Mouse (Mus musculus): ENCODE measurements around the gene Ppp1r12b. TPM values are rescaled to one million over a fixed set of nuclear protein-coding genes. Genes with fewer than 3 reads are reported as not detected.
A peak's percentile ranks its signal among the peaks of the same experiment; 100 is the strongest.

Ppp1r12b gene
- total RNA-seq, 1 experiment: 5.4 TPM

DNA sequence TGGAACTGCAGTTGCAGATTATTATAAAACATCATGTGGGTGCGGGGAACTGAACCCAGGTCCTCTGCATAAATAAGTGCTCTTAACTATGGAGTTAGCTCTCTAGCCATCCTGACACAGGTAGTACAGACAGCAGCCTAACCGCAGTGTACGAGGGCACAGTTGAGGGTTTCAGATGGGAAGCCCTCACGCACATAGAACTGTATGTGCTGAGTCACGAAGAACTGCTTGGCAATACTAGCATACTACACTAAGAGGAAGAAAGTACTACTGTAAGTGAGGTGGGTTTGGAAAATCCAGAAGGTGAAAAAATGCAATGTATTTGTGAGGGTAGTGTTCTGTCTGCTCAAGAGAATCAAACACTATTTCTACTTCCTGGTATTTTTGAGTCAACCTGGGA lies 185.4 kb downstream of the Ppp1r12b start:
- Histone ChIP-seq H3K9ac (ENCODE audit: insufficient read depth, low read depth, low read length, poor library complexity, severe bottlenecking) (no peak overlapping the region), H3K4me1 (ENCODE audit: control insufficient read depth in 2 of 2, insufficient read depth in 2 of 2, low read length in 2 of 2, poor library complexity in 1 of 2) (no peaks in the 10 kb centered on the region; a peak in 1 of 4 replicates), H3K4me3 (ENCODE audit: insufficient read depth in 1 of 2, low read depth in 1 of 2, low read length in 2 of 2, poor library complexity in 1 of 2, severe bottlenecking in 1 of 2) (no peak overlapping the region), H3K36me3 (ENCODE audit: control insufficient read depth, insufficient read depth, low read length, poor library complexity, severe bottlenecking) (no peaks in the 10 kb centered on the region), H3K9me3 (ENCODE audit: control insufficient read depth, insufficient read depth, low read depth, low read length) (no peaks in the 10 kb centered on the region), H3K27ac (ENCODE audit: insufficient read depth, low read depth, low read length, poor library complexity, severe bottlenecking) (no peak overlapping the region)
- DNase-seq (ENCODE audit: low read depth, low spot score): no peak
- in situ Hi-C loops (cut with MboI; ENCODE audit: low sequenced_read_pairs in 2 of 2, unreplicated experiment in 2 of 2): no loop called here
- TF ChIP-seq ZNF384 (IDR thresholded peaks at IDR 0.05; ENCODE audit: low read depth, low read length) (no peak), ZC3H11A (IDR thresholded peaks at IDR 0.05; ENCODE audit: borderline replicate concordance, low read depth, low read length) (0 out of 2 replicates have a peak, but pooled peaks have one; percentile 1), MAFK (IDR thresholded peaks at IDR 0.05; ENCODE audit: insufficient read depth, low read depth, low read length) (no peak)

DNA sequence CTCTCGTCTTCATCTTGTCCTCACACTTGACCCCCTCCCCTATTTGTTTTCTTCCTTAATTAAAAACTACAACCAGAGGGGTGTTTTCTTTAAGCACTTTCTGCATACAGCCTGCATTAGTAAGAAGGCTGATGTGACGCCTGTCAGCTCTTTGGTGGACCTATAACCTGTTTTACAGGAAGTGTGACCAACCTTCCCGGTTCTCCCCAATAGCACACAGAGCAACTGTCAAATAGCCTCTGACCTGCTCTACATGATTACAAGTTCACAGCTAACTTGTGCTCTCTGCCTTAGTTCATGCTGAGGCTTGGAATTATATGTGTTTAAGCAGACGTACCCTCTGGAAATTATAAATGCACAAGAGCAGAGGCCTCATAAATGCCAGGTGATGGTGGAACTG lies 189.3 kb downstream of the Ppp1r12b start:
- no peak for DNase-seq (ENCODE audit: low read depth, low spot score)
- in situ Hi-C loops (cut with MboI; ENCODE audit: low sequenced_read_pairs in 2 of 2, unreplicated experiment in 2 of 2): no loop called here
- TF ChIP-seq MAFK (IDR thresholded peaks at IDR 0.05; ENCODE audit: insufficient read depth, low read depth, low read length): no peak
- no peak for TF ChIP-seq HCFC1 (IDR thresholded peaks at IDR 0.05; ENCODE audit: borderline replicate concordance, insufficient read depth, low read length)
- no peak for TF ChIP-seq ZC3H11A (IDR thresholded peaks at IDR 0.05; ENCODE audit: borderline replicate concordance, low read depth, low read length)
- TF ChIP-seq ZNF384 (IDR thresholded peaks at IDR 0.05; ENCODE audit: low read depth, low read length): no peak
- no peak for TF ChIP-seq CHD2 (IDR thresholded peaks at IDR 0.05; ENCODE audit: low read depth, low read length)

DNA sequence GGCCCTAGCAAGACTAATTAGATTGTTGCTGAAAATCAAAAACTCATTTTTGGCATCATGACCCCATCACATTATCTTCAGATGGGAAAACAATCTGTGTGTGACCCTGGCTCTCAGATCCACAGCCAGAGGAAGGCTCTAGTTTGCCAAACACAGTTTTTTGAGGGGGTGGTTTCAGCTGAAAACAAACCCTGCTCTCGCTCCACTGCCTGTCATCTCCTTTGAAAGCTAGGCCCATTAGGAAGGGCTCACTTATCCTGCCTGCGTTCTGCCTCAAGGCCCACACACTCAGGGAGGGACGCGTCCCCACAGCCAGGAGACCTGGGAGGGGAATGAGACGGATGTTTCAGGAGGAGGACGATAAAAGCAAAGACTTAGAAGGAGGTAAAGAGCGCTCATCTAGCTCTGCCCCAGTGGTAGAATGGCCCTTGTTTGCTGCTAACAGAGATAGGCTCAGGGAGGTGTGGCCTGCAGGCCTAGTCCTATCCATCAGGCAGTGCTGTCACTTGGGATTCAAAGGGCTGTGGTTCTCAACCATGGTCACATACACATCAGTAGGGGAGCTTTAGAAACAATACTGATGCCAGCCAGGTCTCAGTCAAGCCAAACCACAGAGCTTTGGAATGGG lies 190.8 kb downstream of the Ppp1r12b start:
- Histone ChIP-seq H3K4me3 (ENCODE audit: insufficient read depth in 1 of 2, low read depth in 1 of 2, low read length in 2 of 2, poor library complexity in 1 of 2, severe bottlenecking in 1 of 2) (no peak overlapping the region), H3K27ac (ENCODE audit: insufficient read depth, low read depth, low read length, poor library complexity, severe bottlenecking) (no peak overlapping the region), H3K9ac (ENCODE audit: insufficient read depth, low read depth, low read length, poor library complexity, severe bottlenecking) (no peak overlapping the region), H3K9me3 (ENCODE audit: control insufficient read depth, insufficient read depth, low read depth, low read length) (no peaks in the 10 kb centered on the region), H3K36me3 (ENCODE audit: control insufficient read depth, insufficient read depth, low read length, poor library complexity, severe bottlenecking) (no peaks in the 10 kb centered on the region), H3K4me1 (ENCODE audit: control insufficient read depth in 2 of 2, insufficient read depth in 2 of 2, low read length in 2 of 2, poor library complexity in 1 of 2) (no peaks in the 10 kb centered on the region)
- no peak for DNase-seq (ENCODE audit: low read depth, low spot score)
- TF ChIP-seq ZC3H11A (IDR thresholded peaks at IDR 0.05; ENCODE audit: borderline replicate concordance, low read depth, low read length) (no peak), CHD2 (IDR thresholded peaks at IDR 0.05; ENCODE audit: low read depth, low read length) (no peak), MAFK (IDR thresholded peaks at IDR 0.05; ENCODE audit: insufficient read depth, low read depth, low read length) (no peak), ZNF384 (IDR thresholded peaks at IDR 0.05; ENCODE audit: low read depth, low read length) (no peak), HCFC1 (IDR thresholded peaks at IDR 0.05; ENCODE audit: borderline replicate concordance, insufficient read depth, low read length) (no peak)
- in situ Hi-C loops (cut with MboI; ENCODE audit: low sequenced_read_pairs in 2 of 2, unreplicated experiment in 2 of 2): no loop called here

More for the DNA sequence above, 189.3 kb downstream of the Ppp1r12b start:
- no peak overlapping the region for H3K27ac ChIP-seq (ENCODE audit: insufficient read depth, low read depth, low read length, poor library complexity, severe bottlenecking)
- H3K9me3 ChIP-seq (ENCODE audit: control insufficient read depth, insufficient read depth, low read depth, low read length): no peaks in the 10 kb centered on the region
- no peak overlapping the region for H3K9ac ChIP-seq (ENCODE audit: insufficient read depth, low read depth, low read length, poor library complexity, severe bottlenecking)
- no peak overlapping the region for H3K4me3 ChIP-seq (ENCODE audit: insufficient read depth in 1 of 2, low read depth in 1 of 2, low read length in 2 of 2, poor library complexity in 1 of 2, severe bottlenecking in 1 of 2)
- no peaks in the 10 kb centered on the region for H3K4me1 ChIP-seq (ENCODE audit: control insufficient read depth in 2 of 2, insufficient read depth in 2 of 2, low read length in 2 of 2, poor library complexity in 1 of 2)
- H3K36me3 ChIP-seq (ENCODE audit: control insufficient read depth, insufficient read depth, low read length, poor library complexity, severe bottlenecking): no peaks in the 10 kb centered on the region

DNA sequence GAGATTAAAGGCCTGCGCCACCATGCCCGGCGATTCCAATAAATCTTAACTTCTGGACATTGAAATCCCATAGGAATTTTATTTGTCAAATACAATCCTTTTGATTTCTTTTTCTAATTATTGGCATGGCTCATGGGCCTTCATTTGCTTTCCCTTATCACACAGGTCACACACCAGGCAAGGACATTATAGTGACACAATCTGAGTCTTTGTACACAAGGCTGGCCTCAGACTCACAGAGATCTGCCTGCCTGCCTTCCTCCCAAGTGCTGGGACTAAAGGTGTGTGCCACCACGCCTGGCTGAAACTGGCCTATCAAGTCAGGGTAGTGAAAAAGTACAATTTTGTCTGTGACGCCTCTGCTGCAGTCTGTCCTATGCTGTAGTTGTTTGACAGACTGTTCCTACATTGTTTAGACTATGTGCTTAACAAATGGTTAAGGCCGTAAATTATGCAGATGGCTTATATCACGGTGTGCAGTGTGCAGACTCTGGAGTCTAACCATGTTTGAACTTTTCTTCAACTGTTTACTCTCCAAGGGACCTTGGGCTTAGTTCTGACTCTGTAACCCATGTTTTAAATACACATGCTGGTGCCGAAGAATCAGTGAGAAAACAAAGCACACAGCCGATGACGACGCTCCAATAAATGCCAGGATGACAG lies 191.8 kb downstream of the Ppp1r12b start:
- in situ Hi-C loops (cut with MboI; ENCODE audit: low sequenced_read_pairs in 2 of 2, unreplicated experiment in 2 of 2): no loop called here
- no peaks in the 10 kb centered on the region for H3K9me3 ChIP-seq (ENCODE audit: control insufficient read depth, insufficient read depth, low read depth, low read length)
- H3K36me3 ChIP-seq (ENCODE audit: control insufficient read depth, insufficient read depth, low read length, poor library complexity, severe bottlenecking): no peaks in the 10 kb centered on the region
- H3K4me1 ChIP-seq (ENCODE audit: control insufficient read depth in 2 of 2, insufficient read depth in 2 of 2, low read length in 2 of 2, poor library complexity in 1 of 2): no peaks in the 10 kb centered on the region
- no peak overlapping the region for H3K9ac ChIP-seq (ENCODE audit: insufficient read depth, low read depth, low read length, poor library complexity, severe bottlenecking)
- H3K4me3 ChIP-seq (ENCODE audit: insufficient read depth in 1 of 2, low read depth in 1 of 2, low read length in 2 of 2, poor library complexity in 1 of 2, severe bottlenecking in 1 of 2): no peak overlapping the region
- no peak overlapping the region for H3K27ac ChIP-seq (ENCODE audit: insufficient read depth, low read depth, low read length, poor library complexity, severe bottlenecking)
- no peak for TF ChIP-seq ZNF384 (IDR thresholded peaks at IDR 0.05; ENCODE audit: low read depth, low read length)
- no peak for TF ChIP-seq MAFK (IDR thresholded peaks at IDR 0.05; ENCODE audit: insufficient read depth, low read depth, low read length)
- no peak for TF ChIP-seq CHD2 (IDR thresholded peaks at IDR 0.05; ENCODE audit: low read depth, low read length)
- no peak for TF ChIP-seq HCFC1 (IDR thresholded peaks at IDR 0.05; ENCODE audit: borderline replicate concordance, insufficient read depth, low read length)
- TF ChIP-seq ZC3H11A (IDR thresholded peaks at IDR 0.05; ENCODE audit: borderline replicate concordance, low read depth, low read length): no peak
- DNase-seq (ENCODE audit: low read depth, low spot score): no peak

Data from ES-E14 (cell line).